Mouse (Mus musculus): Measurements from ENCODE around the gene Nfatc3.

Gene Nfatc3

GRCm38 (mm10) chr8:106146014-106146413 is 87.4 kb downstream of the Nfatc3 start:
- DNase-seq (ENCODE audit: low read depth, low spot score) = no peak

GRCm38 (mm10) chr8:106147868-106148565 is 89.4 kb downstream of the Nfatc3 start:
- no peak for DNase-seq (ENCODE audit: low read depth, low spot score)

- DNase-seq (ENCODE audit: low read depth, low spot score) = no peak
These were observed 90.4 kb downstream of the Nfatc3 start for GRCm38 (mm10) chr8:106149025-106149424.

GRCm38 (mm10) chr8:106149801-106150652 is 91.4 kb downstream of the Nfatc3 start, which contains the start of gene Pla2g15:
Gene Pla2g15 (plus strand): TSS chr8:106150399.
- DNase-seq (ENCODE audit: low read depth, low spot score) = peak; percentile 97

- DNase-seq (ENCODE audit: low read depth, low spot score) = no peak
These were observed 92.0 kb downstream of the Nfatc3 start for GRCm38 (mm10) chr8:106150653-106151000.

GRCm38 (mm10) chr8:106151041-106151440 is 92.4 kb downstream of the Nfatc3 start:
- no peak for DNase-seq (ENCODE audit: low read depth, low spot score)

GRCm38 (mm10) chr8:106152876-106153275 is 94.2 kb downstream of the Nfatc3 start:
- no peak for DNase-seq (ENCODE audit: low read depth, low spot score)

GRCm38 (mm10) chr8:106157419-106157818 is 98.8 kb downstream of the Nfatc3 start:
- DNase-seq (ENCODE audit: low read depth, low spot score) = no peak

- DNase-seq (ENCODE audit: low read depth, low spot score) = no peak
These were observed 99.7 kb downstream of the Nfatc3 start for GRCm38 (mm10) chr8:106158381-106158780.

- DNase-seq (ENCODE audit: low read depth, low spot score) = no peak
These were observed 101.2 kb downstream of the Nfatc3 start for GRCm38 (mm10) chr8:106159876-106160275.

- DNase-seq (ENCODE audit: low read depth, low spot score) = no peak
These were observed 104.6 kb downstream of the Nfatc3 start for GRCm38 (mm10) chr8:106163251-106163650.

GRCm38 (mm10) chr8:106165460-106165859 is 106.8 kb downstream of the Nfatc3 start:
- peak; percentile 74 for DNase-seq (ENCODE audit: low read depth, low spot score)

- DNase-seq (ENCODE audit: low read depth, low spot score) = peak; percentile 91
These were observed 109.8 kb downstream of the Nfatc3 start, which contains the start of gene Slc7a6 for GRCm38 (mm10) chr8:106168356-106169016. Gene Slc7a6 (plus strand): TSS chr8:106168857.

- peak; percentile 70 for DNase-seq (ENCODE audit: low read depth, low spot score)
These were observed 110.6 kb downstream of the Nfatc3 start for GRCm38 (mm10) chr8:106169017-106169933.

GRCm38 (mm10) chr8:106169934-106170480 is 111.4 kb downstream of the Nfatc3 start:
- peak; percentile 45 for DNase-seq (ENCODE audit: low read depth, low spot score)

GRCm38 (mm10) chr8:106173566-106173965 is 114.9 kb downstream of the Nfatc3 start:
- no peak for DNase-seq (ENCODE audit: low read depth, low spot score)

- DNase-seq (ENCODE audit: low read depth, low spot score) = no peak
These were observed 118.3 kb downstream of the Nfatc3 start for GRCm38 (mm10) chr8:106176891-106177290.

- no peak for DNase-seq (ENCODE audit: low read depth, low spot score)
These were observed 119.0 kb downstream of the Nfatc3 start for GRCm38 (mm10) chr8:106177594-106177993.

- no peak for DNase-seq (ENCODE audit: low read depth, low spot score)
These were observed 119.8 kb downstream of the Nfatc3 start for GRCm38 (mm10) chr8:106178428-106178827.

Data from A20 (cell line).